Mouse (Mus musculus) spleen, postnatal 36 days (tissue): ENCODE measurements around the gene Plxna4.
"Not testable (repeated sequence)": the region's sequence is repeated elsewhere in the genome, so short reads cannot be mapped to it uniquely, and the experiment has no call there.

Experiments used
- DNase-seq, 2 experiments: peaks; one replicate each; pipeline ENCODE4 v3.0.0; 2022; ENCODE audit warnings: low spot score in 2 of 2, mixed read lengths in 1 of 2

Plxna4 gene

DNA sequence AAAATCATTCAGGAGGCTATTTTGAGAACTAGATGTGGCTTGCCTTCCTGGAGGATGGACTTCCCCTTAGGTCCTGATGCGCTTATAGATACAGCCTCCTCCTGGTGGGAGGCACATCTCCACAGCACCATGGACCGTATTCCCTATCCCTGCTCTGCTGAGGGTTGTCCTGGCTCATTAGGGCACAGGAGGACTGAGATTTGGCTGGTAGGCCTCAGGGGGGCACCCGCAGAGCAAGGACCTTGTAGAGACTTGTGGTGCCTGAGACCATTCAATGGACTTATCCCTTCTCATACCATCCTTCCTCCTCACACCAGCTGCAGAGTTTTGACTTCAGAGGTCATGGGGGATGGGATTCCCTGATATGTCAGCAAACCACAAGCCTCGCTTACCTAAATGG, 47.8 kb downstream of the Plxna4 start:
- no peak for DNase-seq

- no peak for DNase-seq
Observed at GRCm38 (mm10) chr6:32533962-32534740, 53.8 kb downstream of the Plxna4 start.

- no peak for DNase-seq
Observed at GRCm38 (mm10) chr6:32528081-32528570, 59.9 kb downstream of the Plxna4 start.

DNA sequence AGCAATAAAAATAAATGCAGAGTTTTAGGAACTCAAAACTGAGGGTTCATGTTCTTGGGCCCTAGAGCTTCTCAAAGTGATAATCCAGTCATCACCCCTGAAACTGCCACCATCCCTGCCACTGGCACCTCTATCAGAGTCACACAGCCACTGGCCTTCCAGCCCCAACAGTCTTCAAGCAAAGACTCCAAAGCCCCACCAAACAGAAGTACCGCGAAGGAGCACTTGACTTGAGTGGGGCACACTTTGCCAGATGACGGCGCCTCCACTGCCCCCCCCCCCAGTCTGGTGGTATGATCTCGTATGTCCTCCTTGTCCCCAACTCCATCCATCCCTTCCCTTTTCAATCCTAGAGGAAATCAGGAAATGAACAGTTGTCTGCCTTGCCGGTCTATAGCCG, 60.5 kb downstream of the Plxna4 start:
- no peak for DNase-seq

- DNase-seq: no peak
Observed at GRCm38 (mm10) chr6:32526762-32527161, 61.2 kb downstream of the Plxna4 start.

GRCm38 (mm10) chr6:32520097-32520496, 67.9 kb downstream of the Plxna4 start:
- DNase-seq: no peak

DNA sequence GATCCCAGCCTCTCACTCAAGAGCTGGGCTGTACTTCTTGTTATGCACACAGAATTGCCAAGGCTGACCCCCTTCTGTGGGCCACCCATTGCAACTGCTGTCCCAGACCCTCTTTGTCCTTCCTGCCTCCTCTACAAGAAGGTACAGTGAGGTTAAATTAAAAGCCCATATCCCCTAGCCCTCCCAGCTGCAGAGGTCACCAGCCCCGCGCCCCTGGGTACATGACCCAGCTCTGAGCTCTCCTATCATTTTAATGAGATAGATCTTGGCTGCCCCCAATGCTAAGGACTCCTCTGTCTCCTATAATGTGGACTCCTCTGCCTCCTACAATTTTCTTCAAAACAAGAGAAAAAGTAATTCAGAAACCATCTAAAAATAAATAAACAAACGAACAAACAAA, 69.4 kb downstream of the Plxna4 start:
- no peak for DNase-seq

GRCm38 (mm10) chr6:32514096-32514495, 73.9 kb downstream of the Plxna4 start:
- DNase-seq: no peak

DNA sequence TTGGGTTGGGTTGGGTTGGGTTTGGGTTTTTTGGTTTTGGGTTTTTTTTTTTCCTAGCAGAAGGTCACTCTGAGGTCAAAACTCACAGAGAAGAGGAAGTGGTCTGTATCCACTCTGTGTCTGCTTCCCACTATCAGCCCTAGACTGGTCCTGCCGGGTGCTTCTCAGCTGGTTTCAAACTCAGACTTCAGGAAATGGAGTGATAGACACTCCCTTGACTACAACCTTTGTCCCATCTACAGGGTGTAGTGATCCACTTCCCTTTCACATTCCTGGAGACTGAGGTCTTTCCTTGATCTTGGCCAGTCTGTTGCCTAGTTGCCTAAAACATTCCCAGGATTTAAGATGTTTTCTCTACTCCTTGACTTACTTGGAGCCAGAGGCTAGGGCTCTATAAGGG, 76.0 kb downstream of the Plxna4 start:
- DNase-seq: no peak

GRCm38 (mm10) chr6:32510924-32511323, 77.1 kb downstream of the Plxna4 start:
- no peak for DNase-seq

DNA sequence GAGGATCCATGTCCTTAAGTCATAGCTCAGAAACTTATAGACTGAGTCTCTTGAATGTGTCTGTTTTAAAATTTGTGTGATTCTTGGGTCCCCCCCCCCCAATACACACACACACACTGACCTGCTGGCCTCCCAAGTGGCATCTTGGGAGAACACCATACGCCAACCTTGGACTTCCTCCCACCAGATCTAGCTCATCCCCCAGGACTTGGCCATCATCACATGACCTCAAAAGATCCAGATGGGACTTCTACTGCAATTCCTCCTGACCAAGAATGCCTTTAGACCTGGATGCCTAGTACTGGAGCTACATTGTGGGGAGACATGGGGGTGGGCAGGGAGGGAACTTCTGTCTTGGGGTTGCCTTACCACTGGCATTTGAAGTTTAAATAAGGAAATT, 77.5 kb downstream of the Plxna4 start:
- DNase-seq: no peak

GRCm38 (mm10) chr6:32509046-32509445, 78.9 kb downstream of the Plxna4 start:
- no peak for DNase-seq

GRCm38 (mm10) chr6:32504963-32505362, 83.0 kb downstream of the Plxna4 start:
- DNase-seq: no peak

DNA sequence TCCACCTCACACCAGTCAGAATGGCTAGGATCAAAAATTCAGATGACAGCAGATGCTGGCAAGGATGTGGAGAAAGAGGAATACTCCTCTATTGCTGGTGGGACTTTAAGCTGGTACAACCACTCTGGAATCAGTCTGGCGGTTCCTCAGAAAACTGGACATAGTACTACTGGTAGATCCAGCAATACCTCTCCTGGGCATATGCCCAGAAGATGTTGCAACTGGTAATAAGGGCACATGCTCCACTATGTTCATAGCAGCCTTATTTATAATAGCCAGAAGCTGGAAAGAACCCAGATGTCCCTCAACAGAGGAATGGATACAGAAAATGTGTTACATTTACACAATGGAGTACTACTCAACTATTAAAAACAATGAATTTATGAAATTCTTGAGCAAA, 86.8 kb downstream of the Plxna4 start:
- not testable (repeated sequence) for DNase-seq

GRCm38 (mm10) chr6:32498106-32498505, 89.9 kb downstream of the Plxna4 start:
- DNase-seq: no peak

DNA sequence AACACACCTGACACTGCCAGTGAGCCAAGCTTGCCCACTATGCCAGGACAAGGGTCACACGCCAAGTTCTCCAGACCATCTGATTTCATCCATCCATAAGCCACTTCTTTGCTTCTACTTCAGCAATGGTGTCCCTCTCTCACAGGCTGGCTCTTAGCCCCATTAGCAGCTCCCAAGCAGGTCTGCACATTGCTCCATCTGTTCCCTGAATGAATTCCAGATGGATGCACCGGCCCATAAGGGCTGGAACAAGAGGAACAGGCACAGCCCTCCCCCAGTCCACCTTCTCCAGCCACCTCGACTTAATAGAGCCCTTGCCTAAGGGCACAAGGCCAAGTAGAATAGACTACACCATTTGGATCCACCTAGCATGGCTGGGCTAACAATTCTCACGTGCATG, 91.9 kb downstream of the Plxna4 start:
- no peak for DNase-seq

GRCm38 (mm10) chr6:32495532-32495931, 92.5 kb downstream of the Plxna4 start:
- no peak for DNase-seq

DNA sequence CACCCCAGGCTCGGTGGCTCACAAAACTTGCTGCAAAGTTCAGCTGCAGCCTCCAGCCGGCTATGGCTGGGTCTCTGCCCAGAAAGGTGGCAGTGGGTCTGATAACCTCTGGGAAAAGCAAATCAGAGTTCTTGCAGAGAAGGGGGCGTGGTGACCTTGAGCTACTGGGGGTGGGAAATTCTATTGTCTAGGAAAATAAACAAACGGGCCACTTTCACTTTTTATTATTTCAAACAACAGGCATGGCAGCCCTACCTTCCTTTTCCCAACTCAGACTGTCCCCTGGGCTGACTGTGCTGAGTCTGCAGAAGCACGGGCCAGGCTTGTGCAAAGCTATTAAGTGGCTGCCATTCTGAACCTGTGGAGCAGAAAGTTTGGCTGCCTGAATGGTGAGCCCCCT, 94.4 kb downstream of the Plxna4 start:
- DNase-seq: no peak

GRCm38 (mm10) chr6:32487121-32487520, 100.9 kb downstream of the Plxna4 start:
- no peak for DNase-seq

GRCm38 (mm10) chr6:32482469-32482868, 105.5 kb downstream of the Plxna4 start:
- DNase-seq: no peak

- DNase-seq: no peak
Observed at GRCm38 (mm10) chr6:32480741-32481140, 107.3 kb downstream of the Plxna4 start.

DNA sequence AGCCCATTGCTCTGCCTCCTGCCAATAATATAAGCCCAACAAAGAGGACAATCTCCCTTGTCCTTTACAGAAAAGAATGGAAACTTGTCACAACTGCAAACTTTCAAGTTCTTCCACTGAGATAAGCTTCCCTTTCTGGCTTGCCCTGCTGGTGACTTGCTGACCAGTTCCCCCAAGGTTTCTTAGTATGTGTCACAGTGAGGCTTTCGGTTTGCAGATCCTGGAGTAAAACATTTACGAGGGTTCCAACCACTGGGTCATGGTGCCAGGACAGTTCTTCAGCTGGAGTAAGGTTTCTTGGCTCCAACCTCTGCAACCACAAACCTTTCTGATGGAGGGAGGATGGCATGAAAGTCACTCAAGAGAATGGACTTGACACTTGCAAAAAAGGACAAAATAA, 108.2 kb downstream of the Plxna4 start:
- DNase-seq: no peak

DNA sequence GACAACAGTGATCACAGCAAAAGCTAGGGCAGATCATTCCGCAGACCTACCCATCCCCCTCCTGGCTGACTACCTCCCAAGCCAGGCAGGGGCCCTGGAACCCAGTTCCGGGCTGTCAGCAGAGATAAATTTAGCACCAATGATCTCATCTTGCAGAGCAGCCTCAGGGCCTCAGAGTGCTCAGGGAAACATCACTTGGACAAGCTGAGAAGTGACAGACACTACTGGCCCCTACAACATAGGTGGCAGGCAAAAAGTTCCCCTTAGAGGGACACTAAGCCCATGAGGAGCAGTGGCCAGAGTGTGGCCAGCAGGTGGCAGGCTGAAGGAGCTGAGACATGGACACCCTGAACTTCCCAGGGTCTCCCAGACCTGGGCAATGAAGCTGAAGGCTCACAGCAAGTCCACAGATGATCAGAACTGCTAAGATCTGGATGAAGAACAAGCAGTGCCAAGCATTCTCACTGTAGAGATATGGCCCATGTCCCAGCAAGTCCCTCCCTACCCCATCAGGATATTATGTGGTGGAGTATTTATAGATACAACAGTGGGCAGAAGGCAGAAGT, 108.7 kb downstream of the Plxna4 start:
- no peak for DNase-seq
